In the genomic region with DNA sequence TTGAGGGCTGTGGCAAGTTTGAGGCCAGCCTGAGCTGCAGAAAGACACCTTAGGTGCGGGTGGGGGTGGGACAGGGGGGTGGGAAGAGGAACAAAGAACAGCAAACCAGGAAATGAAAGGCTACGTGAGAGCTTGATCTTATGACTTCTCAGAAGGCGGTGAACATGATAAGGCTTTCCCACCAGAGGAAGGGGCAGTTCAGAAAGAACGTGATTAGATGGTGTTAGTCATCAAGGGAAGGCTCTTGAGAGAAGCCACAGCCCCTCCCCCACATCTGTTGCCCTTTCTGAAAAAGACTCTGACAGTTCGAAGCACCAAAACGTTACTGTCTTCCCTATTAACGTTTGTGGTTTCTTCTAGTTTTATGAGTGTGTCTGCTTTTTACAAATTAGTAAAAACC, we compare ENCODE assay signal across 10 mouse cellular contexts.
DNase-seq lines count a peak whose midpoint lies in the region; ATAC-seq lines count a peak whose summit lies in the region.
"Had no signal": no experiment of that assay in that cellular context is flagged by ENCODE, and none has a peak within 500 bp of the region (broad histone marks: within the 10 kb centered on the region; RNA-seq: fewer than 3 reads in every experiment).

No protein-coding gene starts in this region.

- H3K27ac ChIP-seq in liver, embryonic 12.5 days, result no peak overlapping the region
- H3K27ac ChIP-seq: lung, embryonic 15.5 days had no signal

- no peaks in the 10 kb centered on the region for H3K36me3 ChIP-seq in liver, embryonic 12.5 days
- H3K36me3 ChIP-seq: lung, embryonic 15.5 days had no signal

- no peaks in the 10 kb centered on the region for H3K9me3 ChIP-seq in liver, embryonic 12.5 days (replicated peaks)
- H3K9me3 ChIP-seq: lung, embryonic 15.5 days had no signal

- 0 out of 2 replicates have a peak overlapping the region, but pooled peaks have one; percentile 1 for H3K4me2 ChIP-seq in liver, embryonic 12.5 days
- H3K4me2 ChIP-seq: lung, embryonic 15.5 days had no signal

- peak; percentile 63 for DNase-seq in layer of hippocampus, adult 11-12 months (ENCODE audit: low spot score)
- DNase-seq in layer of hippocampus, adult 8-10 months (ENCODE audit: low spot score in 2 of 2), result no peak
- DNase-seq in A20 (ENCODE audit: low read depth, low spot score), result peak; percentile 70
- no peak for DNase-seq in kidney, postnatal 36 days
- no peak for DNase-seq in adrenal gland, adult 2 months
- DNase-seq in frontal cortex, postnatal 10 days (ENCODE audit: low spot score in 2 of 2), result no peak
- DNase-seq: thymus, adult 18-20 months had no signal

- H3K4me1 ChIP-seq in liver, embryonic 12.5 days, result peaks cover 25% of the 10 kb centered on the region

- no peak overlapping the region for H3K4me3 ChIP-seq in liver, embryonic 12.5 days
- H3K4me3 ChIP-seq: lung, embryonic 15.5 days had no signal

- H3K27me3 ChIP-seq in liver, embryonic 12.5 days (replicated peaks), result no peaks in the 10 kb centered on the region
- H3K27me3 ChIP-seq: lung, embryonic 15.5 days had no signal

- WGBS in liver, embryonic 12.5 days (ENCODE audit: insufficient replicate concordance), result 4% methylated on average over 7 of the region's 7 CpGs

- no peak overlapping the region for H3K9ac ChIP-seq in liver, embryonic 12.5 days
- H3K9ac ChIP-seq: lung, embryonic 15.5 days had no signal

- ATAC-seq in activated CD4-positive, CD25-positive, alpha-beta regulatory T cell, adult 4 months, result peak; percentile 49
- no peak for ATAC-seq in liver, embryonic 12.5 days

Comparison
In these comparisons a context has a peak if more than half of its experiments do, and no peak if none do; other contexts are left out.
1. DNase-seq: peak in layer of hippocampus, adult 11-12 months (single experiment) and A20 (single experiment); none in layer of hippocampus, adult 8-10 months (0 of 2), kidney, postnatal 36 days (0 of 2), adrenal gland, adult 2 months (single experiment) and frontal cortex, postnatal 10 days (0 of 2).